Mouse (Mus musculus): ENCODE results near the gene Slc22a20.

The Slc22a20 gene

DNA sequence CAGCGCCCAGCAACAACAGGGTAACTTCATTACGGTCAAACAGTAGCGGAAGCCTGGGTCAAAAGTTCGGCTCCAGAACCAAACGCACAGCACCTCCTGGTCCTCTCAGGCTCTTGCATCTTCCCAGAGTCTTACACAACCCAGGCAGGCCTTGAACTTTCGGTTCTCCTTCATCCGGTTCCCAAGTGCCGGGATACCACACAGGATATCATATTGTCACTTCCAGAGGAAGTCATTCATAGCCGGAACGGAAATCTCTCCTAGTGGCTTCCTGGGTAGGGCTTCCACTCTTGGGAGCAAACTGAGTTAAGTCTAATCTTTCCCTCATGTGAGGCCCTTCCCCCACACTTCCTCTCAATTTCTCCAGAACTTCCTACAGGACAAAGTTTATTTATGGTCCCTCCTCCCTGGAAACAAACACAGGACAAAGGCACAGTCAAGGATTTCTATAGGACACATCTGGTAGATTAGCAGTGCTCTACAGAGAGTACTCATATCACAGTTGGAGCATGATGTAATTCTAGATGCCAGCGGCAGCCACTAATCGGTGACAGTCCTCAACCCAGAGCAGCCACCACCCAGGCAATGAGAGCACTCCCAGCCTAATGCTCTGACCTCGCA, 33.8 kb downstream of the Slc22a20 start:
- no peak for DNase-seq (ENCODE audit: low read depth, low spot score)

DNA sequence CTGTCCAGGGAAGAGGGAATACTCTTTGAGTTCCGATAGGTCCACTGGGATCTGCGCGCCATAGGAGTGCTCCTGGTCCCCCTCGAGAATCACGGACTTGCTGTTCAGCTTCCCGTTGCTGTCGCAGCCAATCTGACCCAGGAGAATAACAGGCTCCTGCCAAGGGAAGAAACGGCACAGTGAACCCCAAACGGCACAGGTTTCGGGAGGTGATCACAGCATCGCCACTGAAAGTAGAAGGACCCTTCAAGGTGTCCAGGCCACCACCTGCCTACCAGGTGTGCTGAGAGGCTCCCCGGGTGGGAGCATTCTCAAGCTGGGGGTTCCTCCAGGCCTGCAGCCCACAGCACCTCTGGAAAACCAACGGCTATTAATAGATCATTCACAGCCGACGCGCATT, 34.3 kb downstream of the Slc22a20 start:
- DNase-seq (ENCODE audit: low read depth, low spot score): no peak

DNA sequence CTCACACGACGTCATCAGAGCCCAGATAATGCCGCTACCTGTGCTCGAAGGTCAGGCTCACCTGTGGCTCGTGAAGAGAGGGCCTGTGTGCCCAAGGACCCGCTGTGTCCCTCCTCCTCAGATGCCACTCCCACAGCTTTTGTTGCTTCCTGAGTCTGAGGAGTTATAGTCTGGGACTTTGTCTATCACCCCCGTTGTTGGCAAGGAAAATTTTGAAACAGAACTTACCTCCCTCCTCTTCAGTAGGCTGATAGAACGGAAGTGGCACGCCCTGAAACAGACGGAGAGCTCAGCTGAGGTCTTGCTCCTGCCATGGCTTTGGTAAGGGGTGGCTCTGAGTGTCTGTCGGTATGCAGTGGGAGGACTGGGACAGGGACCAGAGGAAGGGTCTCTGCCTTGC, 35.7 kb downstream of the Slc22a20 start:
- DNase-seq (ENCODE audit: low read depth, low spot score): no peak

DNA sequence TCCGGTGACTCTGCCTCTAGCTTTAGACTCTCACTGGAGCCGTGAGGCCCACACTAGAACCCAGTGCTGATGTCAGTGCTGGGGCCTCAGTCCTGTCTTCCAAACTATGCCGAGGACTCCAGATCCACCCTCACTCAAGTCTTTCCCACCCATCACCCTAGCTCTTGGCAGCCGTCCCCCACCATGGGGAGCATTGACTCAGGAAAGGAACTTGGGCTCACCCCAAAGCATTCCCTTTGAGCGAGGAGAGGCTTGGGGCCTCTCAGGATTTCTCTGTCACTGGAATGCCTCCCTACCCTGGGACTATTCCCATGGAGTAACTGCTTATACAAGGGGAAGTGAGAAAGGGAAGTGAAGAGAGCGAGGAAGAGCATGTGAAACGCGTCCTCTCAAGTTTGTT, 40.1 kb downstream of the Slc22a20 start:
- no peak for DNase-seq (ENCODE audit: low read depth, low spot score)

DNA sequence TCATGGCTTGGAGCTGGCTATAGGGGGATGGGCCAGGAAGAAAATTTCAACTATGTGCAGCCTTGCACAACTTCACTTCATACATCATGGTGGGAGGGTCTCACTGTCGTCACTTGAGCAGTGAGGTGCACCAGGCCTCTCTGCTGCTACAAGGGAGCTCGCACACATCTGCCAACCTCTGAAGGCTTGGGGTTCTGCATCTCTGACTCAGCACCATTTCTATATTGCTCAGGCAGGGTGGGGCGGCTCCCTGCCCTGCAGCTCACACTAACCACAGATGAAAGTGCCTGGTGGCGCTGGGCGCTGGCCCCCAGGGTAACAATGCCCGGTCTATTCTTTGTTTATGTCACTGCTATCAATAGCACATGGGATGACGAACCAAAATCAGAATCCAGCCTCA, 40.9 kb downstream of the Slc22a20 start:
- DNase-seq (ENCODE audit: low read depth, low spot score): no peak

DNA sequence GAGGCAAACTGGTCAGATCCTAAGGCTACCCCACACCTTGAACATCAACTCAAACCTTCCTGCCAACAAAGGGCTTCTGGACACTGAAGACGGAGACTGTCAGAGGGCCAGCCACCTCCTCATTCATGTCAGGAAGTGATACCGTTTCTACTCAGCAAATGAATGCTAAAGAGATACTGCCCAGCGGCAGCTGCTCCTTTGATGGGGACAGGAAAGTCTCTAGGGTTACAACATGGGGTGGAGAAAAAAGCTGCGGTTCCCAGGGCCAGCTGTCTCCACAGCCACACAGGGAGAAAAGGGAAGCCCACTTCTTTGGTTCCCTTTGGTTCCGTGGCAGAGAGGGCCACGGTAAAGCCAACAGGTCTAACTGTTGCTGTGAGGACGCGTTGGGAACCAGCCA, 41.8 kb downstream of the Slc22a20 start:
- no peak for DNase-seq (ENCODE audit: low read depth, low spot score)

DNA sequence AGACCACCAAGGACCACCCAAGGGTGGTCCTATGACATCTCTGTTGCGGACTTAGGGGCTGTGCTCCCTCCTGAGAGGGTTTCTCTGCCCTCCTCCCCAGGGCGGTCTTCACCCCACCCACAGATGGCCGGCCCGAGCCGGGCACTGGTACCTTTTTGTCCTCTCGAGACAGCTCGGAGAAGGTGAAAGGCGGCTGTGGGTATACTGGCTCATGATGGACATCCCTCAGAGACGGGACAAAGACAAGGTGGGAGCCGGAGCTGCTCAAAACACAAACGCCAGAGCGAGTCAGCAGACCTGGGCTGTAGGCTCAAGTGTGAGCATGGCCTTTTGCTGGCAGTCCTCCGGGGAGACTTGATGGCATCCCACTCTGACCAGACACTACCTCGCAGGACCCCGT, 42.5 kb downstream of the Slc22a20 start:
- DNase-seq (ENCODE audit: low read depth, low spot score): no peak

DNA sequence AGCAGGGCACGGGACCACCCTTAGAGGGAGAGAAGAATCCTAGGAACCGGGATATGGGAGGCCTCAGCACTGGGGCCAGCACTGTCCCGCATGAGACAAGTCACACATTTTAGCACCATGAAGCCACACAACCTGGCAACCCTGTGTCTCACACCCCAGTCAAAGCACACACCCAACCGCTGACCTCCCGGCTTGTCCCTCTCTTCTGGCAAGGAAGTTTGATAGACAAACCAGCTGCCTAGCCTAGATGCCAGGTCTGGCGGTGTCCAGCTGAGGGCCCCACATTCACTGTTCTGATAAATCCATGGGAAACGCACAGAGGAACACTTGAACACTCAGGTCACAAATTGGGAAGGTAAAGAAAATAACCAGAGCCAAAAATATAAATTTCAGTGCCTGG, 43.4 kb downstream of the Slc22a20 start:
- no peak for DNase-seq (ENCODE audit: low read depth, low spot score)

DNA sequence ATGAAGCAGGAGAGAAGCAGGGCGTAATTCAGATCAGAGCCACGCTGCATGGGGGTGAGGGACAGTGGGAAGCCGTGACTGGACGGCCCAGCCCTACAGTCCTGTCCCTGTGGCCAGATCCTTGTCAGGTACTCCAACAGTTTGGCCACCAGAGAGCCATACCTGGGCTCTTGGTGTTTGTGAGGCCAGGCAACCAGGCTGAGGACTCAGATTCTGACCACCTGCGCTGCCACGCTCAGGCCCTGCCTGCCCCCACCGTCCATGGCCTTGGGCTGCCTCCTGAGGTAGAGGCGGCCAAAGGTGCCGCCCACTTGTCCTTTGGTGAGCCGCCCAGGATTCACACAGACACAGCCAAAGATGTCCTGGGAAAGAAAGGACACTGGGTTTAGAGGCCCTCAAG, 45.3 kb downstream of the Slc22a20 start:
- no peak for DNase-seq (ENCODE audit: low read depth, low spot score)

DNA sequence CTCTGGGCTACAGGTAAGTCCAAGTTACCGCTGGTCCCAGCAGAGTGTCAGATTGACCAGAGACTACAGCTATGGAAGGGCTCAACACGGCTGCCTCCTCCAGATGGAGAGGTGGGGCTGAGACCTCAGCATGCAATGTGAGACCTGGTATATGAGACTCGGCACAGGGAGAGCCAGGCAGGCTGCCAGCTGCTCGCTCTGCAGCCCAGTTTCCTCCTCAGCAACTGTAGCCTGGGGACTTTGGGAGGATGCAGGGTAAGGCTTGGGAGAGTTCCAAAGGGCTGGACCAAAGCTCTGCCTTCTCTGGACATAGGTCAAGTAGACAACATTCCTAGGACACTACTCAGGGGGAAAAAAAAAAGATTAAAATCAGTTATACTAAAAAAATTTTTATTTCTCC, 45.8 kb downstream of the Slc22a20 start:
- no peak for DNase-seq (ENCODE audit: low read depth, low spot score)

DNA sequence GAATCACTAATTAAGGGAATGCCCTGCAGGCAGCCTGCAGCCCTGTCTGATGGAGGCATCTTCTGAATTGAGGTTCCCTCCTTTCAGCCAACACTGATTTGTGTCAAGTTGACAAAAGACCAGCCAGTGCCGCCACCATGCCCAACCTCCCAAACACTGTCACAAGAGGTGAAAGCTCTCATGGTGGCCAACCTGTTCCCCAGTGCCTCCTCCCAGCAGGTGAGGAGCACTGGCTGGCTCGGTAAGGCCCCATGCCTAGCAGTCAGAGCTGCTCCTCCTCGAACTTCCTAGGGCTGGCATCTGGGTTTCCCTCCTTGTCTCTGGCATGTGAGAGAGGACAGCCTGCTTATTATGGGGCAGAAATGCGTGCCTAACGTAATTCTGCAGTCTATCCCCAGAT, 46.2 kb downstream of the Slc22a20 start:
- no peak for DNase-seq (ENCODE audit: low read depth, low spot score)

DNA sequence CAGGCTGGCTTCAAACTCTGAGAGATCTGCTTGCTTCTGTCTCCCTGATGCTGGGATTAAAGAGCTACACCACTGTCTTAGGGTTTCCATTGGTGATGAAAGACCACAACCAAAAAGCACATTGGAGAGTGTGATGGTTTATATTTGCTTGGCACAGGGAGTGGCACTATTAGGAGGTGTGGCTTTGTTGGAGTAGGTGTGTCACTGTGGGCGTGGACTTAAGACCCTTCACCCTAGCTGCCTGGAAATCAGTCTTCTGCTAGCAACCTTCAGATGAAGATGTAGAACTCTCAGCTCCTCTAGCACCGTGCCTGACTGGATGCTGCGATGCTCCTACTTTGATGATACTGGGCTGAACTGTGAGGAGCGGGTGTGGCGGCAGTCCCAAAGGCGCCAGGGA, 47.4 kb downstream of the Slc22a20 start:
- no peak for DNase-seq (ENCODE audit: low read depth, low spot score)

DNA sequence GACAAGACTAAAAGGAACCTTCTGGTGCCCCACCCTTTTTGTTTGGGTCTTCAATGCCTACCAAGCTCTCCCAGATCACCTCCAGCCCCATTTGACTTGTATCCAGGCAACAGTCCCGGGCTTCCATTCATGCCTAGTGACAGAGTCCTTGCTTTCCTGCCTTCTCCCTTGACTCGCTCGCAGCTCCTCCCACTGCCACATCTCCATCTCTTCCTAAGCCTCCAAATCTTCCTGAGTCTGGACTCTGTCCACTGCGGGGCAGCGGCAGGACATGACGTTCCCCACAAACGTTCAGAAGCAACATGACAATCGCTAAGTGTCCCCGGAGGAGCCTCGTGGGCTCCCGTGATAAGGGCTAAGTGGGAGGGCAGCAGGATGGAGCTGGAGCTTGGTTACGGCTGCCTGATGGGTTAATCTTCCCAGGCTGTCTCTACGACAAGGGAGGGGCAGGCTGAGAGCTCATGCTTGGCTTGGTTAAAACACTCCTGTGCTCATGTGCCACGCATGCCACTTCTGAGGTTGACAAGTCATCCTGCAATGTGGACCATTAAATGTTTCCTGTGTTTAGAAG, 48.0 kb downstream of the Slc22a20 start:
- no peak for DNase-seq (ENCODE audit: low read depth, low spot score)

DNA sequence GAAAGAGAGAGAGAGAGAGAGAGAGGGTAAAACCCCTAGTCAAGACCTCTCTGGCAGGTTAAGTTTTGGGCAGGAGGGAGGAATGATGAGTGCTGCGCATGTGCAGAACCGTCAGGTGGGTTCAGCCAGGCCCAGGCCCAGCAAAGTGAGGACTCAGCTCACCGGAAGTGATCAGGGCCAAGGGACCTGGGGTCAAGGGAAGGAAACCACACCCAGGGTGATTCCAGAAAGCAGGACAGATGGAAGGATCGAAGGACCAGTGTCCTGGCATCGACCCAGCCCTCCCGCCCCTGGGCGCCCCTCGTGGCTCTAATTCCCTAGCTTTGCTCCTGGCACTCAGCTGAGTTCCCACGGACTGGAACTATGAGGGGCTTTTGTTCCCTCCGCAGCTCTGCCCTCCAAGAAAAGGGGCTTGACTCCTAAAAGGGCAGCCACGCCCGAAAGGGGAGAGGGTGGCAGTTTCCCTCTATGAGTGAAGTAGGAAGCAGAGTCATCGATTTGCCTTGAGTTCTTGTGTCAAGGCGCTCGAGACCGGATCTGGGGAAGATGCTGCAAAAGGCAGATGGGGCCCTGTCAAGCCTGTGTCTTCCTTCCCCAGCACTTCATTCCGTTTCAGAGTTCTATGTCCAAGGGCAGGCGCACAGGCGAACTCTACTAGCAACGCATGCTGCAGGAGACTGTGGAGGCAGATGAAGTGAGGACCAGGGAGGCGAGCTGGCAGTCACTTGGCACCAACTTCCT, 48.7 kb downstream of the Slc22a20 start:
- no peak for DNase-seq (ENCODE audit: low read depth, low spot score)

DNA sequence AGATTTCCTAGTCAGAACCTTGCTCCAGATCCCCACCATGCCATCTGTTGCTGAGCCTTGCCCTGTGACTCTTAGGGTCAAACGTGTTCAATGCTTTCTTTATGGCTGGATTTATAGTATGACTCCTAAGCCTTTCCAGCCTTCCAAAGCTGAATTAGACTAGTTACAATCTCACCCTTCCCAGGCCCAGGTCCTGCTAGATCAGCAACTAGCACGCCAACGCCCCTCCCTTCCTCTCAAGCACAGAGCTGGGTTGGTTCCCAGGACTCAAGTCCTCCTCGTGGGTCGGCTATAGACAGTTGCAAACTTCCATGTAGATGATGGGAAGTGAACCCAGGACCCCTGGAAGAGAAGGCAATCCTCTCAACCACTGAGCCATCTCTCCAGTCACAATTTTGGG, 50.3 kb downstream of the Slc22a20 start:
- DNase-seq (ENCODE audit: low read depth, low spot score): no peak

DNA sequence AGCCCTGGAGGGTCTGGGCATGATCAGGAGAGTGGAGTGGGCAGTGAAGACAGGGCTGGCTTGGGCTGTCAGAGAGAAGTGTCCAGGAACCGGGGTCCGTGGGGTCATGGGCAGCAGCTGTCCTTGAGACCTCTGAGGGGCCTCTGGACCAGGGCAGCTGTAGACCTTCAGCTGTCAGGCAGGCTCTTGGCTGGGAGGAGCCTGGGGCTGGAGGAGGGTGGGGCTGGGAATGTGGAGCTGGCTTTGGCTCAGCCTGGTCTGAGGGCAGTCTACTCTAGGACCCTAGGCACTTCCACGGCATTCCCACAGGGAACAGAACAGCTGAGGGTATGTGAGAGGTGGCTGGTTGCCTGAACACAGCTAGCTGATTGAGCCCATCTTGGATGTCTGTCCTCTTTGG, 50.7 kb downstream of the Slc22a20 start:
- no peak for DNase-seq (ENCODE audit: low read depth, low spot score)

DNA sequence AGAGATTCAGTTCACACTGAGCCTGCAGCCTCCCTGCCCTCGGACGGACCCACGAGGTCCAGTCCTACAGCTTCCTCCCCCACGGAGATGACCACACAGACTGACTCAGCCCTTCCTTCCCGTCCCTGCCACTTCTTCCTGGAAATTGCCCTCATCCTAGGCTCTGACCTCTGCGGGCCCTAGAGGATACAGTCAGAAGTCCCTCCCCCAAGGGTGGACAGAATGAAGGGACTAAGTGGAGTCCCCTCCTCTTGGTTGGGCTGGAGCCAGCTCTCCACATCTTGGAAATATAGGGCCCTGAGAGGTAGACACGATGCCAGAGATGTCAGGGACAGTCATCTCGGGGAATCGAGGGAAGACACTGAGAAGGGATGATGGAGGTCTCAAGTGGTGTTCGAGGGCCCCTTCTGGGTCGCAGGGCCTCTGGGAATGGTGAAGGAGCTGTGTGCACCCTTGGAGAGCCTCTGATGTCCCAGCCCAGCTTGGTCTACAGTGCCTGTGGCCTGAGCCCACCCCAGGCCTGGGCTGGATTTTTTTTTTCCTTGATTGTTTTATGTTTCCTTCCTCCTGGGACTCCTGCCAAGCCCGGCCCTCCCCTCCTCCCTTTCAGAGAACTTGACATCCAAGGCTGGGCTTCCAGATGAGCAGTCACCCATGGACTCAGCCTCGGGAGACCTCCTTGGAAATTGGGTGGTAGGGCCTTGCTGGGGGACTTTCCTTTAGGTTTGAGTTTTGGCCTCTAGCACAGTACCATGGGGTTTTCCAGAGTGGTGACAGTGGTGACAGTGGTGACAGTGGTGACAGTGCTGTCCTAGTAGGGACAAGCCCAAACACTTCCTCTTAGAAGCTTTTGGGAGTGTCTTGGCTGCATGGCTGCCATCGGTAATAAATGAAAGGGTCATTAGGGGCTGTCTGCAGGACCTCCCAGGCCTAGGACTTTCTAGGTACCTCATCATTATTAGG, 56.0 kb downstream of the Slc22a20 start:
- no peak for DNase-seq (ENCODE audit: low read depth, low spot score)

DNA sequence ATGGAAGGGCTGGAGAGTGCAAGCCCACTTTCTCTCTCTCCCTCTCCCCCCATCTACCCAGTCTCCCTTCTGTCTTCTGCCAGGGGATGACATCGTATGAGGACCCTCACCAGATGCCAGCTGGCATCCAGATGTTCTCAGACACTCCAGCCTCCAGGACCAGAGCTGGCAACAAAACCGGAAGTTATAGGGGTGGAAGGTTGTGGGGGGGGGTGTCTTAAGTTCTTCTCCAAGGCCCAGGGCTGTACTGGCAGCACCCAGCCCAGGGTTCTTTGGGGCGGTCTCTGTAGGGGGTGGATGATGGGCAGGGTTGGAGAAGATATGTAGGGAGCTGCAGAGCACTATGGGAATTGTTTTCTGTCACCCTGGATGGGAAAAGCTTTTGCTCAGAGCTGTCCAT, 57.4 kb downstream of the Slc22a20 start:
- DNase-seq (ENCODE audit: low read depth, low spot score): no peak

DNA sequence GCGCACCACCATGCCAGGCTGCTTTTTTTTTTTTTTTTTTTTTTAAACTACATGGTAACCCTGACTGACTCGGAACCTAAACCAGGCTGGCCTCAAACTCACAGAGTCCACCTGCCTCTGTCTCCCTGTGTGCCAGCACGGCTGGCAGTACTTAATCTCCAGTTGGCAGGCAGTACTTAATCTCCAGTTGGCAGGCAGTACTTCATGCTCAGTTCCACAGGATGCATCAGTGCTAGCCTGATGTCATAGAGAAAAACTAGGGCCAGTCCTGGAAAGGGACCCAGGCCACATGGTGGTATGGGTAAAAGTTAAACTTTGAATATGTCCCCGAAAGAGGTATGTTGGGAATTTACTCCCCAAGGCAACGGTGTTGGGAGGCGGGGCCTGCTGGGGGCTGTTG, 57.8 kb downstream of the Slc22a20 start:
- DNase-seq (ENCODE audit: low read depth, low spot score): no peak

DNA sequence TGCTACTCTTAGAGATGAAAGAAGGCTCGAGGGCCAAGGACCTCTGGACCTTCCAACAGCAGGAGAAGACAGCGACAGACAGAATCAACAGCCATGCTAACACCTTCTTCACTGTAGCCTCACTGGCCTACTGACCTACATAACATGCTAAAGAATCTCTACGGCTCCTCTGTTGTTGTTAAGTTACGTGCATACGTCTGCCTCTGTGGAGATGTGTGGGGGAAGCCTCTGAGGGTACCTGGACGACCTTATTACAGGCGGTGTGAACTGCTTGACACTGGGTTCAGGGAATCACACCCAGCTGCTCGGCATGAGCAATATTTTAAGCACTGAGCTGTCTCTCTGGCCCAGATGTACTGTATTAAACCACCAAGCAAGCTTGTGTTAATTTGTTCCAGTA, 58.4 kb downstream of the Slc22a20 start:
- no peak for DNase-seq (ENCODE audit: low read depth, low spot score)

DNA sequence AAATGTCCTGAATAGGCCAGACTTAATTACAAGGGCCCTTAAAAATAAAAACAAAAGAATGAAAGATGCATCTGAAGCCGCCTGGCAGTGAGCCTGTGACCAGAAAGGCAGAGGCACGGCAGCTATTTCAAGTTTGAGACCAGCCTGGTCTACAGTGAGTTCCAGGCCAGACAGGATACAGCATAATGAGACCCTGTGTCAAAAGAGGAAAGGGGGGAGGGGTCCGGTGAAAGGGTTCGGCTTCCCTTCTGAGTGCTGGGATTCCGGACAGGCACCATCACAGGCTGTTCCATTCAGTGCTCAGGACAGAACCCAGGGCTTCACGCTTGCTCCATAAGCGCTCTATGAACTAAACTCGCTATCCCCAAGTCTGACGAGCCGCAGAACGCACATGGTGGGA, 58.9 kb downstream of the Slc22a20 start:
- DNase-seq (ENCODE audit: low read depth, low spot score): no peak

DNA sequence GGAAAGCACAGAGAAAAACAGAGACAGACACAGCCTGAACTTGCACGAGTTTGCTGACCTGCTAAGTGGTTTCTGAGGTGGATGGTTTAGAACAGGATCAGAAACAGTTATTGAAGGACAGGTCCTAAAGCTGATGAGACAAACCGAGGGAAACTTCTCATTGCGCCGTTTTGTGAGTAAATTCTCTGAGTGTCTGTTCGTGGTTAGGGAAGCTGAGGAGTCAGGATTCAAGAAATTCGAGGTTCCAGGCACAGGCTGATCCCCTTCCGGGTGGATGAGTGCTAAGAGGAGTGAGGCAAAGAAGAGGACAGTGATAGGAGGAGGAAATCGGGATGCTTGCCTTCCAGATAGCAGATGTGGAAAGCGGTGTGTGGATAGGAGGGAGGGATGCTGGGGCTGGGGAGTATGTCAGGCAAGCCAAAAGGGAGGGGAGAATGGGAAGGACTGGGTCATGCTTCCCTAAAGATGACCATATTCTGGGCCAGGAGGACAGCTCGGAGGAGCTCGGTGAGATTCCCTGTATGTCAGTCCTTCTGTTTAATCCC, 60.6 kb downstream of the Slc22a20 start:
- no peak for DNase-seq (ENCODE audit: low read depth, low spot score)
